Mouse (Mus musculus) liver, embryonic 11.5 days (tissue): ENCODE results near the gene Calm1. TPM values are rescaled to one million over a fixed set of nuclear protein-coding genes. Genes with fewer than 3 reads are reported as not detected.

Source experiments
- ATAC-seq: fragments of 200-750 bp; cut with Nextera tagmentation; replicated peaks from 2 replicates; pipeline ENCODE4 v1.8.0; 2017; ENCODE audit warnings: moderate number of reproducible peaks, mild to moderate bottlenecking, moderate TSS enrichment, moderate library complexity; ENCODE audit not compliant: low FRiP score
- DNase-seq: peaks from one replicate; pipeline ENCODE4 v3.0.0-alpha.2; 2017; ENCODE audit warnings: low spot score
- H3K27ac ChIP-seq: fragments of 300-500 bp; sonication (generic); 2 replicates; pipeline ENCODE4 v1.5.1; 2014; ENCODE audit warnings: mild to moderate bottlenecking, low read depth, low read length, control low read depth
- H3K27me3 ChIP-seq: fragments of 300-500 bp; sonication (generic); replicated peaks from 2 replicates; pipeline ENCODE4 v1.6.1; 2014; ENCODE audit warnings: low read length, mixed read lengths; ENCODE audit not compliant: control insufficient read depth, insufficient read depth
- H3K36me3 ChIP-seq: fragments of 300-500 bp; sonication (generic); 2 replicates; pipeline ENCODE4 v1.6.1; 2014; ENCODE audit warnings: mild to moderate bottlenecking, low read length, moderate library complexity, mixed read lengths; ENCODE audit not compliant: control insufficient read depth, insufficient read depth
- H3K4me1 ChIP-seq: fragments of 300-500 bp; sonication (generic); replicated peaks from 2 replicates; pipeline ENCODE4 v1.6.1; 2014; ENCODE audit warnings: low read length, mixed read lengths; ENCODE audit not compliant: control insufficient read depth, insufficient read depth
- H3K4me2 ChIP-seq: fragments of 300-500 bp; sonication (generic); 2 replicates; pipeline ENCODE4 v1.6.1; 2014; ENCODE audit warnings: mild to moderate bottlenecking, control low read depth, moderate library complexity
- H3K4me3 ChIP-seq: fragments of 300-500 bp; sonication (generic); 2 replicates; pipeline ENCODE4 v1.5.1; 2014; ENCODE audit warnings: low read depth, low read length, control low read depth
- H3K9ac ChIP-seq: fragments of 300-500 bp; sonication (generic); 2 replicates; pipeline ENCODE4 v1.6.1; 2014; ENCODE audit warnings: low read depth, low read length, control low read depth
- H3K9me3 ChIP-seq: fragments of 300-500 bp; sonication (generic); 2 replicates; pipeline ENCODE4 v1.6.1; 2016; ENCODE audit warnings: low read length, inconsistent platforms, mixed read lengths; ENCODE audit not compliant: control insufficient read depth
- WGBS: fragments of 180-500 bp; shearing (Covaris S2); extraction: QIAGEN DNeasy Blood & Tissue Kit; methylation state at CpG from one replicate; pipeline ENCODE4 v1.1.7; 2014; 5-methylcytosine and 5-hydroxymethylcytosine counted together
- polyA plus RNA-seq: library from polyadenylated mRNA; unstranded; fragments of >200 nt; fragmentation: Nextera tagmentation; extraction: Ambion mirVana; gene quantifications from 2 replicates; pipeline ENCODE4 v1.2.1, GENCODE M21; 2014

Calm1 gene
- polyA plus RNA-seq, 1 experiment from 2014 or later = 975 TPM

GRCm38 (mm10) chr12:100239807-100240206 lies 40.6 kb downstream of the Calm1 start:
- WGBS = 79% methylated on average over 6 of the region's 6 CpGs
- no peak for DNase-seq

GRCm38 (mm10) chr12:100241911-100242796 lies 42.9 kb downstream of the Calm1 start:
- peak overlapping the region; percentile 39 for H3K4me2 ChIP-seq
- peak; percentile 68 for ATAC-seq
- WGBS = 15% methylated on average over 22 of the region's 22 CpGs
- H3K27me3 ChIP-seq = peaks cover 6% of the 10 kb centered on the region
- no peaks in the 10 kb centered on the region for H3K9me3 ChIP-seq
- H3K9ac ChIP-seq = no peak overlapping the region
- no peak overlapping the region for H3K27ac ChIP-seq
- H3K36me3 ChIP-seq = no peaks in the 10 kb centered on the region
- H3K4me1 ChIP-seq = no peaks in the 10 kb centered on the region
- peak overlapping the region; percentile 7; the same call in 1 of the 2 replicates for H3K4me3 ChIP-seq
- DNase-seq = peak; percentile 46

More at GRCm38 (mm10) chr12:100239807-100240206, 40.6 kb downstream of the Calm1 start:
- H3K4me1 ChIP-seq = no peaks in the 10 kb centered on the region
- H3K9ac ChIP-seq = no peak overlapping the region
- H3K4me2 ChIP-seq = no peak overlapping the region
- no peak for ATAC-seq
- no peak overlapping the region for H3K27ac ChIP-seq
- H3K9me3 ChIP-seq = no peaks in the 10 kb centered on the region
- peaks cover 6% of the 10 kb centered on the region for H3K27me3 ChIP-seq
- no peaks in the 10 kb centered on the region for H3K36me3 ChIP-seq
- no peak overlapping the region for H3K4me3 ChIP-seq

GRCm38 (mm10) chr12:100244580-100244979 lies 45.3 kb downstream of the Calm1 start:
- H3K4me2 ChIP-seq = no peak overlapping the region
- ATAC-seq = no peak
- no peak overlapping the region for H3K9ac ChIP-seq

GRCm38 (mm10) chr12:100249170-100249569 lies 49.9 kb downstream of the Calm1 start:
- Histone ChIP-seq H3K4me3 (no peak overlapping the region), H3K4me1 (no peaks in the 10 kb centered on the region), H3K9ac (no peak overlapping the region), H3K36me3 (no peaks in the 10 kb centered on the region), H3K9me3 (no peaks in the 10 kb centered on the region), H3K27ac (no peak overlapping the region), H3K4me2 (no peak overlapping the region), H3K27me3 (no peaks in the 10 kb centered on the region)
- ATAC-seq = no peak
- WGBS = 82% methylated on average over 7 of the region's 7 CpGs
- DNase-seq = no peak

More at GRCm38 (mm10) chr12:100244580-100244979, 45.3 kb downstream of the Calm1 start:
- Histone ChIP-seq H3K27ac (no peak overlapping the region), H3K4me1 (no peaks in the 10 kb centered on the region), H3K27me3 (peaks cover 6% of the 10 kb centered on the region), H3K36me3 (no peaks in the 10 kb centered on the region), H3K4me3 (no peak overlapping the region), H3K9me3 (no peaks in the 10 kb centered on the region)
- WGBS = 59% methylated on average over 5 of the region's 5 CpGs
- no peak for DNase-seq

- H3K27me3 ChIP-seq = no peaks in the 10 kb centered on the region
- DNase-seq = no peak
- H3K36me3 ChIP-seq = no peaks in the 10 kb centered on the region
- no peaks in the 10 kb centered on the region for H3K4me1 ChIP-seq
- no peak overlapping the region for H3K4me3 ChIP-seq
- WGBS = 74% methylated on average over 4 of the region's 4 CpGs
- no peak overlapping the region for H3K4me2 ChIP-seq
- H3K9me3 ChIP-seq = no peaks in the 10 kb centered on the region
- no peak overlapping the region for H3K27ac ChIP-seq
- H3K9ac ChIP-seq = no peak overlapping the region
- ATAC-seq = no peak
These were observed 55.2 kb downstream of the Calm1 start for GRCm38 (mm10) chr12:100254471-100254870.

- no peak for DNase-seq
These were observed 56.3 kb downstream of the Calm1 start for GRCm38 (mm10) chr12:100255441-100255949.

GRCm38 (mm10) chr12:100257779-100258178 lies 58.5 kb downstream of the Calm1 start:
- Histone ChIP-seq H3K4me1 (no peaks in the 10 kb centered on the region), H3K9ac (no peak overlapping the region), H3K36me3 (no peaks in the 10 kb centered on the region), H3K4me3 (no peak overlapping the region), H3K27me3 (no peaks in the 10 kb centered on the region), H3K27ac (no peak overlapping the region), H3K4me2 (no peak overlapping the region), H3K9me3 (no peaks in the 10 kb centered on the region)
- 62% methylated on average over 3 of the region's 3 CpGs for WGBS
- no peak for ATAC-seq
- DNase-seq = no peak

More at GRCm38 (mm10) chr12:100255441-100255949, 56.3 kb downstream of the Calm1 start:
- Histone ChIP-seq H3K4me2 (no peak overlapping the region), H3K9ac (no peak overlapping the region), H3K9me3 (no peaks in the 10 kb centered on the region), H3K4me1 (no peaks in the 10 kb centered on the region), H3K27ac (no peak overlapping the region), H3K4me3 (no peak overlapping the region), H3K27me3 (no peaks in the 10 kb centered on the region), H3K36me3 (no peaks in the 10 kb centered on the region)
- no peak for ATAC-seq
- 73% methylated on average over 2 of the region's 2 CpGs for WGBS
